Mouse (Mus musculus) liver, adult 2 months (tissue): ENCODE measurements around the gene Tgfb2. TPM values are rescaled to one million over a fixed set of nuclear protein-coding genes. Genes with fewer than 3 reads are reported as not detected.

Experiments
- DNase-seq: peaks from one replicate; pipeline ENCODE4 v3.0.0-alpha.2; 2011; ENCODE audit warnings: low read depth, low spot score; ENCODE audit errors: extremely low read depth
- H3K27ac ChIP-seq: fragments of 200-500 bp; replicated peaks from 2 replicates; pipeline ENCODE4 v1.5.1; 2012; ENCODE audit warnings: low read depth, mild to moderate bottlenecking, control low read depth, inconsistent platforms, low read length; ENCODE audit not compliant: insufficient read depth
- H3K27me3 ChIP-seq: fragments of 200-500 bp; 2 replicates; pipeline ENCODE4 v1.6.1; 2012; ENCODE audit warnings: mild to moderate bottlenecking, moderate library complexity, low read length, inconsistent platforms; ENCODE audit not compliant: control insufficient read depth, insufficient read depth
- H3K36me3 ChIP-seq: fragments of 200-500 bp; 2 replicates; pipeline ENCODE4 v1.6.1; 2012; ENCODE audit warnings: low read length, inconsistent platforms; ENCODE audit not compliant: control insufficient read depth, insufficient read depth
- H3K4me1 ChIP-seq: fragments of 200-500 bp; 2 replicates; pipeline ENCODE4 v1.6.1; 2011; ENCODE audit warnings: low read length; ENCODE audit not compliant: control insufficient read depth, insufficient read depth
- H3K4me3 ChIP-seq: fragments of 200-500 bp; 2 replicates; pipeline ENCODE4 v1.5.1; 2011; ENCODE audit warnings: low read depth, mild to moderate bottlenecking, control low read depth, low read length, moderate library complexity; ENCODE audit not compliant: insufficient read depth
- H3K79me2 ChIP-seq: fragments of 200-500 bp; 2 replicates; pipeline ENCODE4 v1.6.1; 2012; ENCODE audit warnings: inconsistent platforms, mild to moderate bottlenecking, low read length, moderate library complexity; ENCODE audit not compliant: control insufficient read depth, insufficient read depth
- H3K9ac ChIP-seq: fragments of 200-500 bp; 2 replicates; pipeline ENCODE4 v1.6.1; 2012; ENCODE audit warnings: low read depth, mild to moderate bottlenecking, control low read depth, inconsistent platforms, low read length
- CTCF ChIP-seq: fragments of 200-500 bp; IDR thresholded peaks from 2 replicates; pipeline ENCODE4 v1.5.1; 2011; ENCODE audit warnings: low read depth, low read length, control low read depth
- POLR2A ChIP-seq: fragments of 200-500 bp; IDR thresholded peaks from 2 replicates; pipeline ENCODE4 v1.6.1; 2011; ENCODE audit warnings: low read length, control low read depth; ENCODE audit not compliant: insufficient read depth; ENCODE audit errors: extremely low read depth
- WGBS: fragments of 180-500 bp; shearing (Covaris S2); methylation state at CpG from one replicate; pipeline ENCODE4 v1.1.7; 2018; 5-methylcytosine and 5-hydroxymethylcytosine counted together
- polyA plus RNA-seq: library from polyadenylated mRNA; depleted of rRNA; stranded (reverse); fragments of >200 nt; gene quantifications from 2 replicates; pipeline ENCODE4 v1.2.3, GENCODE M21; 2012
- total RNA-seq: library from RNA; depleted of rRNA; stranded (reverse); fragments of >200 nt; gene quantifications from 2 replicates; pipeline ENCODE4 v1.2.3, GENCODE M21; 2014

The Tgfb2 gene
- total and polyA plus RNA-seq, 2 experiments = 0.12 to 0.28 TPM

- Histone ChIP-seq H3K4me3 (no peak overlapping the region), H3K79me2 (no peaks in the 10 kb centered on the region), H3K27ac (no peak overlapping the region), H3K9ac (no peak overlapping the region), H3K4me1 (no peaks in the 10 kb centered on the region), H3K27me3 (no peaks in the 10 kb centered on the region), H3K36me3 (no peaks in the 10 kb centered on the region)
- no peak for TF ChIP-seq CTCF
- TF ChIP-seq POLR2A = no peak
- no peak for DNase-seq
- 91% methylated on average over 16 of the region's 16 CpGs for WGBS
These were observed 48.1 kb downstream of the Tgfb2 start for GRCm38 (mm10) chr1:186657559-186658219.

GRCm38 (mm10) chr1:186656732-186657329, 49.0 kb downstream of the Tgfb2 start:
- H3K27ac ChIP-seq = no peak overlapping the region
- no peaks in the 10 kb centered on the region for H3K36me3 ChIP-seq
- no peaks in the 10 kb centered on the region for H3K79me2 ChIP-seq
- H3K27me3 ChIP-seq = no peaks in the 10 kb centered on the region
- TF ChIP-seq POLR2A (no peak), CTCF (no peak)
- WGBS = 88% methylated on average over 5 of the region's 5 CpGs
- H3K9ac ChIP-seq = no peak overlapping the region
- DNase-seq = no peak
- no peaks in the 10 kb centered on the region for H3K4me1 ChIP-seq
- H3K4me3 ChIP-seq = no peak overlapping the region

- Histone ChIP-seq H3K4me3 (no peak overlapping the region), H3K4me1 (no peaks in the 10 kb centered on the region), H3K9ac (no peak overlapping the region), H3K27me3 (no peaks in the 10 kb centered on the region), H3K27ac (no peak overlapping the region), H3K79me2 (no peaks in the 10 kb centered on the region), H3K36me3 (no peaks in the 10 kb centered on the region)
- TF ChIP-seq POLR2A (no peak), CTCF (no peak)
- 35% methylated on average over 1 of the region's 1 CpGs for WGBS
- peak; percentile 46 for DNase-seq
These were observed 49.6 kb downstream of the Tgfb2 start for GRCm38 (mm10) chr1:186656201-186656600.

GRCm38 (mm10) chr1:186655096-186655495, 50.7 kb downstream of the Tgfb2 start:
- H3K79me2 ChIP-seq = no peaks in the 10 kb centered on the region
- 70% methylated on average over 4 of the region's 4 CpGs for WGBS
- TF ChIP-seq CTCF = no peak
- no peak for TF ChIP-seq POLR2A
- no peaks in the 10 kb centered on the region for H3K4me1 ChIP-seq
- H3K27me3 ChIP-seq = no peaks in the 10 kb centered on the region
- H3K9ac ChIP-seq = no peak overlapping the region
- H3K4me3 ChIP-seq = no peak overlapping the region
- H3K27ac ChIP-seq = no peak overlapping the region
- peak; percentile 38 for DNase-seq
- H3K36me3 ChIP-seq = no peaks in the 10 kb centered on the region

GRCm38 (mm10) chr1:186652208-186652607, 53.6 kb downstream of the Tgfb2 start:
- no peak for TF ChIP-seq CTCF
- Histone ChIP-seq H3K4me3 (no peak overlapping the region), H3K27ac (no peak overlapping the region), H3K27me3 (no peaks in the 10 kb centered on the region), H3K79me2 (no peaks in the 10 kb centered on the region), H3K36me3 (no peaks in the 10 kb centered on the region), H3K4me1 (no peaks in the 10 kb centered on the region), H3K9ac (no peak overlapping the region)
- no peak for DNase-seq
- 43% methylated on average over 8 of the region's 8 CpGs for WGBS

GRCm38 (mm10) chr1:186650011-186650410, 55.8 kb downstream of the Tgfb2 start:
- Histone ChIP-seq H3K79me2 (no peaks in the 10 kb centered on the region), H3K4me3 (no peak overlapping the region), H3K4me1 (no peaks in the 10 kb centered on the region), H3K27me3 (no peaks in the 10 kb centered on the region), H3K36me3 (no peaks in the 10 kb centered on the region), H3K9ac (no peak overlapping the region), H3K27ac (no peak overlapping the region)
- no peak for DNase-seq
- WGBS = 80% methylated on average over 4 of the region's 4 CpGs
- TF ChIP-seq POLR2A = no peak
- TF ChIP-seq CTCF = no peak
